Mouse (Mus musculus): Measurements from ENCODE around the gene Pheta1.
A peak's percentile ranks its signal among the peaks of the same experiment; 100 is the strongest.
"Not testable (repeated sequence)": the region's sequence is repeated elsewhere in the genome, so short reads cannot be mapped to it uniquely, and the experiment has no call there.

The Pheta1 gene

DNA sequence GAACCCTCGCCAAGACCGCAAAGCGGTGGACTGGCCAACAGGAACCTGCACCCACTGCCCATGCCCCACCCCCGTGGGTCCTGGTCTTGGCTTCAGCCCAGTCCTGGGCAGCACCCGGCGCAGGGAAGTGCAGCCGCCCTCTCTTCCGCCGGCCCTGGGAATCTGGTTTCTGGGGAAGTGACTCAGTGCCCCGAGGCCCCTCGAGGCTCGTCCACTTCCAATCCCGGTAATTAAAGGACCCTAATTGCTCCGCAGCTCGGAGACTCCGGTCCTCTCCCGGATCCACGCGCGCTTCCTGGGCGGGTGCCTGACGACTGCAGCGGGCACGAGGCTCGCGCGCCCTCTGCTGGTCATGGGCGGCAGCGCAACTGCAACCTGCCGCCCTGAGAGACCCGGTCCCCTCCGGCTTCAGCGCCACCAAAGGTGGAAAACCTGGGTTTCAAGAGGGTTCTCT, 6.1 kb upstream of the Pheta1 start:
- ATAC-seq (ENCODE audit: insufficient number of reproducible peaks, low FRiP score, low TSS enrichment), result peak; percentile 33; the same call in 1 of the 2 replicates

DNA sequence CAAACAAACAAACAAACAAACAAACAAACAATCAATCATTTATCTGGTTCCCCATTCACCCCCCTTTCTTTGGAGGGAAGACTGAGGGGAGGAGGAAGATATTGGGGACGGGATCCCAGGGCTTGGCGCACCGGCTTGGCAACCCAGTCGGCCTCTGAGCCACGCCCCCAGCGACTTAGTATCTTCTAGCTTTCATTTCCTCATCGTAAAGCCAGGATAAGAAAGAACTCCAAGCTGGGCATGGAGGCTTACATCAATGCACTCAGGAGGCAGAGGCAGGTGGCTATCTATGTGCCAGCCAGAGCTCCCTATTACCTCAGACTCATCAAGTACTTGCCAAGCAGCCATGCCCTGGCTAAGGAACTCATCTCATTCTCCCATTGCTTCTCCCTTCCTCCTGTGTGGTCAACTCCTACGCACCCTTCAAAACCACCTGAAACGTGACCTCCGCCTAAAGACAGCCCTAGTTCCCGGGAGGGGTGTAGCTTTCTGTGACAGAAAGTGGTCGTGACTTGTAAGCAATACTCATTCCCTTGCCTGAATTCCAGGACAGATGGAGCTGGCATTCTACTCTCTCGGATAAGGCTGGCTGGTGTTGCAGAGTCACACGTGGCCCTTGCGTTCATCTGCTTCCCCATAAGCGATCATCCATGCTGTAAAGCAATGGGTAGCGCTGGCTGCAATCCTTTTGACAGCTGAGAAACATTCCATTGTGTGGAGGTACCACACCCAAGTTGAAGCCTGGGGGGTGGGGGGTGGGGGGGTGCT, 5.5 kb upstream of the Pheta1 start:
- no peak for ATAC-seq (ENCODE audit: insufficient number of reproducible peaks, low FRiP score, low TSS enrichment)

DNA sequence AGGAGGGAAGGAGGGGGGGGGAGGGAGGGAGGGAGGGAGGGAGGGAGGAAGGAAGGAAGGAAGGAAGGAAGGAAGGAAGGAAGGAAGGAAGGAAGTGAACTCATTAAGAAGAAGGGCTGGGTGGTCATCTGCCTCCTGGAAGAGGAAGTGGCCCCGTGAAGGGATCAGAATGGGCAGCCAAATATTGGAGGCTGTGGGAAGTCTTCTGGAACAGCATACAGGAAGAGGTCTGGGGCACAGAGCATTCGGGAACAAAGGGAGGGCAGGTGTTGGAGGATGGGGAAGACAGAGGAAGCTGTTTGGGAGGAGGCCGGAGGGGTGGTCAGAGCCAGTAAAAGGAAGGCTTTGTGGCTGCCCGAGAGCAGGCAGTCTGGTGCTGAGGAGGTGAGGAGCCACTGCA, 3.4 kb upstream of the Pheta1 start:
- ATAC-seq (ENCODE audit: insufficient number of reproducible peaks, low FRiP score, low TSS enrichment), result no peak

DNA sequence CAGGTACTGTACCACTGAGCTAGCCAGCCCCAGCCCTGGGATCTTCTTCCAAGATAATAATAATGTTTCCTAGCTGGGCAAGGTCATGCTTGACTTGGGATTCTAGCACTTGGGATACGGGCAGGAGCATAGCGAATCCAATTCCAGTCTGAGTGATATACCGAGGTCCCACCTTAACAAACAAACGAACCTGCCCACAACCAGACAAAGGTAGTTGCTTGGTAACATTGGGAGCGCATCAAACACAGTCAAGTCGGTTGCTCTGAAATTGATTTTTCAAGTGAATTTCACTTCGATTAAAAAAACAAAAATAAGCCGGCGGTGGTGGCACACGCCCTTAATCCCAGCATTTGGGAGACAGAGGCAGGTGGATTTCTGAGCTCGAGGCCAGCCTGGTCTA, 2.5 kb upstream of the Pheta1 start:
- no peak for ATAC-seq (ENCODE audit: insufficient number of reproducible peaks, low FRiP score, low TSS enrichment)

DNA sequence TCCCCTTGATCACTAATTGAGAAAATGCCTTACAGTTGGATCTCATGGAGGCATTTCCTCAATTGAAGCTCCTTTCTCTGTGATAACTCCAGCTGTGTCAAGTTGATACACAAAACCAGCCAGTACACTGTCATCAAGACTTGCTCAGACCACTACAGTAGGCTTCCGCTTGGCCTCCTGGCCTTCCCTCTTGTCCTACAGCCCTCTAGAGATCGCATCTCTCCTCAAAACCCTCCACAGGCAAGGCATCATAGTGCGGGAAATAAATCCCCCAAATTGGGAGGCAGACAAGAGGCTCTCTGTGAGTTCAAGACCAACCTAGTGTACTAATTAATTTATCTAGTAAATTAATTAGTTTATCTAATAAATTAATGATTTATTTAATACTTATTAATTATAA, 1.5 kb upstream of the Pheta1 start:
- ATAC-seq (ENCODE audit: insufficient number of reproducible peaks, low FRiP score, low TSS enrichment), result not testable (repeated sequence)

DNA sequence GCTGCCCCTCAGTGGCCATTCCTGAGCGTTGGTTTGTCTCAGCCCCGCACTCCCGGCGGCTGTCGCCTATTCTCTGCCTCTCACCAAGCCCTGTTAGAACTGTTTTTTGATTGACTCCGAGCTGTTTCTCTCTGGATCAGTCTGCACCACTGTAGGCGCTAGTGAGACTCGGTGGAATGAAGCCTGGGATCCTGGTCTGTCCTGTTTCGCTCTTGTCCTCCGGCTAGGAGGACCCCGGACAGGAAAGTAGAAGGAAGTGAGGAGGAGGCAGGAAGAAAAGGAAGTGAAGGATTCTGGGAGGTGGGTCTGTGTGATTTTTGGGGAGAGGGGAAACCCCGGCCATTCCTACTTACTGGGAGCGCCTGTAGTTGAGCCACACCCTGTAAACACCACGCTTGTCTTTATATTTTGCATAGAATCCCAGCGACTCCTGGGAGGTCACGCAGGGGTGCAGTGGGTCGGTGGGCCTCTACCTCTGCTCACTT, 707 bp upstream of the Pheta1 start:
- 0 out of 2 replicates have a peak, but pooled peaks have one; percentile 28 for ATAC-seq (ENCODE audit: insufficient number of reproducible peaks, low FRiP score, low TSS enrichment)

DNA sequence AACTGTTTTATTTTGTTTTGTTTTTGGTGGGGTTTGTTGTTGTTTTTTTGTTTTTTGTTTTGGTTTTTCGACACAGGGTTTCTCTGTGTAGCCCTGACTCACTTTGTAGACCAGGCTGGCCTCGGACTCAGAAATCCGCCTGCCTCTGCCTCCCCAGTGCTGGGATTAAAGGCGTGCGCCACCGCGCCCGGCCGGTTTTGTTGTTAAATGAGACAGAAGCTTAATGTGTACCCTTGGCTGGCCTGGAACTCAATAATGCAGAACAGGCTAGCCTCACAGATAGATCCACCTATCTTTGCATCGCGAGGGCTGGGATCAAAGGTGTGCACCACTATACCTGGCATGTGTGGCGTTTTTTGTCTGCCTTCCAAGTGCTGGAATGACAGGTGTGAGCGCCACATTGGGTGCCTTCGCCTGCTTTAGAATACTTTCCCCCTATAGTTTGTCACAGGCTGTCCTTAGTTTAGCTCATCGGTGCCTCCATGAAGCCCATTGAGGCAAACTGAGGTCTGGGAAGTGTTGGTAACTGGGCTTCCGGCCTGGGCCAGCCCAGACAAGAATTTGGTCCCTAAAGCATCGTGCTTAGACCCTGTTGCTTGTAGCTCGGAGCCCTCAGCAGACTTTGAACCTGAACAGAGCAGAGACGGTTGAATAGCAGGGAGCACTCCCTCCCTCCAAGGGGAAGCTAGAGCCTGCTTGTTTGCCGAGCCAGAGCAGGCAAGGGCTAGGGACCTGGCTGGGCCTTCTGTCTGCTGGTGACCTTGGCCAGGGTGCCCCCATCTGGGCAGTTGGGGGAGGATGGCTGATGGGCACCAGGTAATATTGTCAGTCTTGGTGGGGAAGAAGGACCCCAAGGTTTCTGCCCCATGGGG, 930 bp downstream of the Pheta1 start:
- no peak for ATAC-seq (ENCODE audit: insufficient number of reproducible peaks, low FRiP score, low TSS enrichment)

DNA sequence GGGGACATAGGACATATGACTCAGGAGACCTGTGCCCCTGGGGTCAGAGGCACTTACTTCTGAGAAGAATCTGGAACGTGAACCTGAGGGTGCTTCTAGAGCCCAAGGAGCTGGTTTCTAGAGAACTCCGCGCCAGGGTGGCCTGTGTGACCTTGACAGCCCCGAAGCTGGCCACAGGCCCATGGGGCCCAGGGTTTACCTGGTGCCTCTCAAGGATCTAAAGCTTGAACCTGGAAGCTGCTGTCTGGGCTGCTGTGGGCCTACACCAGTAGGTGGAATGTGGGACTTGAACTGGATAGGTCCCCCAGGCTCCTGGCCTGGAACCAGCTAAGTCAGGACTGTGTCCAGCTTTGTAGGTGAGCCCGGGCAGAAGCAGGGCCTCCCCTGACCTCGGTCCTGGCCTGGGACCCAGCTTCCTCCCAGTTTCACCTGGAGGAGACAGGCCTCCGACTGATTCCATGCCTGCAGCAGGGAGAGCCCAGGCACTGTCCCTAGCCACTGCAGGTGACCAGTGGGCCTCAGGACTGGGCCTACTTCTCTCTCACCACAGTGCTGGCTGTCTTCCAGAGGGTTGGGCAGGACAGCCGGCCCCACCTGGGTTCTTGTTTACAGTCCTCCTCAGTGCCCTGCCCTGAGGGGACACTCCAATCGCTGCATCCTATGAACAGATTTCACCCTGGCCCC, 4.7 kb downstream of the Pheta1 start:
- no peak for ATAC-seq (ENCODE audit: insufficient number of reproducible peaks, low FRiP score, low TSS enrichment)

DNA sequence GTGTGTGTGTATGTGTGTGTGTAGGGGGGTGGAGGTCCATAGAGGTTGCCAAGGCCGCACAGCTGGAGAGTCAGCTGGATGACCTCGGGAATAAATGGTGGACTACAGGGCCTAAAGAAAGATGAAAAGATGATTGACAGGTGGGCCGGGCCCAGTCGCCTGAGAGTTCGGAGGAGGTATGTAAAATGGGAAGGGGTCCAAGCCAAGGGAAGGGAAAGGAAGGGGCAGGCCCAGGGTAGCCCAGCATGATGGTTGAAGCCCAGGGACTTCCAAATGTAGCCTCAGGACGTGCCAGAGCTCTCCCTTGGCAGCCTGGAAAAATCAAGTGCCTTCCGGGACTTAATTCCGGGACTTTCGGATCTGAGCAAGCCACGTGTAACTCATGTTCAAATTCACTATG, 6.0 kb downstream of the Pheta1 start:
- no peak for ATAC-seq (ENCODE audit: insufficient number of reproducible peaks, low FRiP score, low TSS enrichment)

DNA sequence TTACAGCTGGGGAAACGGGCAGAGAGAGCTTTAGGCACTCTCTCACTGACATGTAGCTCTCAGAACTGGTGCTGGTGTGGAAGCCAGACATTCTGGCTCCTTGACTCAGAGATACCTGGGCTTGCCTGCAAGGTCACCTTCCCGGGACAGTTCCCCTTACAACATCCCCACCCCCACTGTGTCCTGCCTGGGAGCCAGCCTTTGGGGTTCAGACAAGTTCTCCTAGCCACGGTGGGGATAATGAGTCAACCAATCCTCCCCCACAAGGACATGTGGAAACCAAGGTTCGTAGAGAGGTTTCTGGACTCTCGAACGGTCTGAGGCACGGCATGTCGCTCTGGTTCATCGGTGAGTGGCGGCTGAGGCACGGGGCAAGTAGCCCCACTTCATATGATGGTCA, 8.0 kb downstream of the Pheta1 start:
- no peak for ATAC-seq (ENCODE audit: insufficient number of reproducible peaks, low FRiP score, low TSS enrichment)

DNA sequence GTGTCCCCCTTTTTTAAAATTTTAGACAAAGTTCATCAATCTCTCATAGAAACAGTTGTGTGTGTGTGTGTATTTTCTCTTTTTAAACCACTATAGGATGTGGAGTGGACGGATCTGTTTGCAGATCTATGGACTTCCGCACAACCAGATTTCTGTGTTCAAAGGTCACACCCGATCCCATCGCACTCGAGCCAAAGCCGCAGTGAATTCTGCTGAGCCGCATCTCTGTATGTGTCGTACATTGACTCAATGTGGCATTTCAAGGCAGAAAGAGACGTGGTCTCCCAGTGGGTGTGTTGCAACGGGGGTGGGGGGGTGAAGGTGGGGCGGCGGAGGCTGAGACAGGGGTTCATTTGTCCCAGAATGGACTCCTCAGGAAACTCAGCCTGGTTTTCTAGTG, 9.6 kb downstream of the Pheta1 start:
- no peak for ATAC-seq (ENCODE audit: insufficient number of reproducible peaks, low FRiP score, low TSS enrichment)

DNA sequence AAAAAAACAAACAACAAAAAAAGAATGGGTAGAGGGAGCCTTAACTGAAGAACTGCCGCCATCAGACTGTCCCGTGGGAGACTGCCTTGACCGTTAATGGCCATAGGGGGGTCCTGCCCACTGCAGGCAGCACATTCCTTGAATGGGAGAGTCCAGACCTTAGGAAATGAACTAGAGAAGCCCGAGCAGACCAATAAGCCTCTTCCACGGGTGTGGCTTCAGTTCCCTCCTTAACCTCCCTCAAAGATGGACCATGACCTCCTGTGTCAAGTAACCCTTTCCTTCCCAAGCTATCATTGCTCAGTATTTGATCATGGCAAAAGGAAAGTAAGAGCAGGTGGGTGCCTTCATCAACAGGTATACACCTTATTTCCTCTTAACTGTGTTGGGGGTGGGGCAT, 13.2 kb downstream of the Pheta1 start:
- ATAC-seq (ENCODE audit: insufficient number of reproducible peaks, low FRiP score, low TSS enrichment), result no peak

DNA sequence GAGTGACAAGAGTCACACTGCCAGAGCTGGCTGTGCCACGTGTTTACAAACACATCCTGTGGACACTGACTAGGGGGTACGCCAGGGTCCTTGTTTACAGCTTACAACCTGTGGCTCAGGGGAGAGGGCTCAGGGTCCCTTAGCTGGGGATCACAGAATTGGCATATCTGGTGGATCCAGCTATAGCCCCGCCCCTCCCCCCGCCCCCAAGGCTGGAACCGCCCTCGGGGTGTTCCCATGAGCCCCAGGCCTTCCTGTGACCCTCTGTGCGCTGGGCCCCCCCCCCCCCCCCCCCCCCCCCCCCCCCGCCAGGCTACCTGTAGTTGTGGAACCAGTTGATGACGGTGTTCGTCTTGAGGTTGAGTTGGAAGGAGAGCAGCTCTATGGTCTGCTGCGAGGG, 15.5 kb downstream of the Pheta1 start:
- no peak for ATAC-seq (ENCODE audit: insufficient number of reproducible peaks, low FRiP score, low TSS enrichment)

DNA sequence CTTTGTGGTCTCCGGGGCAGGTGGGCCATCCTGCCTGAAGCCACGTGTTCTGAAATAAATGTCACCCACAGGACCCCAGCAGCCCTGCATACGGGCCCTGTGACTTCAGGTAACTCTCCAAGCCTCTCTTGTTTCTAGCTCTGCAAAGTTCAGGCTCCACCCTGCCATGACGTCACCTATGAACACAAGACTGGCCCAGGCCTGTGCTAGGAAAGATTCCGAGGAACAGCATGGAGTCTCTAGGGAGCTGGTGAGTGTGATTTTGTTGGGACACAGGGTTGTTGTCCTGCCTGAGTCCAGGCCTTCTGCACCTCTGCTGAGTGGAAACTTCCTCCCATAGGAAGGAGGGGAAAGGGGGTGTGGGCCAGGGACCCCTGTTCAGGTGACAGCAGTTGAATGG, 19.2 kb downstream of the Pheta1 start:
- no peak for ATAC-seq (ENCODE audit: insufficient number of reproducible peaks, low FRiP score, low TSS enrichment)

DNA sequence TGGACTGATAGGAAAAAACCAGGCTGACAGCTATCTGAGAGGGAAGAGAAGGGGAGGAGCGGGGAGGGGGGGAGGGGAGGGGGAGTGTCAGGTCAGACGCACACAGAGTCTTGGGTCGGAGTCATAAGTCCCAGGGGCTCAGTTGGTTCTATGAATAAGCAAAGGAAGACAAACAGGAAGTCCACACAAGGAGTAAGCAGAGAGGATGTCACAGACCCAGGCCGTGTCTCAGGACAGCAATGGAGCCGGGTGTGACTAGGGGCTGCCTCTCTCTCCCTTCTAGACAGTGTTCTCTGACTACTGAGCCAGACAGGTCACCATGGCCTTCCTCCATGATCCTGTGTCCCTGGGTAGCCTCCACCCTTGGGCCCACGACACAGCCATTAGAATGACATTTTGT, 22.0 kb downstream of the Pheta1 start:
- ATAC-seq (ENCODE audit: insufficient number of reproducible peaks, low FRiP score, low TSS enrichment), result no peak

DNA sequence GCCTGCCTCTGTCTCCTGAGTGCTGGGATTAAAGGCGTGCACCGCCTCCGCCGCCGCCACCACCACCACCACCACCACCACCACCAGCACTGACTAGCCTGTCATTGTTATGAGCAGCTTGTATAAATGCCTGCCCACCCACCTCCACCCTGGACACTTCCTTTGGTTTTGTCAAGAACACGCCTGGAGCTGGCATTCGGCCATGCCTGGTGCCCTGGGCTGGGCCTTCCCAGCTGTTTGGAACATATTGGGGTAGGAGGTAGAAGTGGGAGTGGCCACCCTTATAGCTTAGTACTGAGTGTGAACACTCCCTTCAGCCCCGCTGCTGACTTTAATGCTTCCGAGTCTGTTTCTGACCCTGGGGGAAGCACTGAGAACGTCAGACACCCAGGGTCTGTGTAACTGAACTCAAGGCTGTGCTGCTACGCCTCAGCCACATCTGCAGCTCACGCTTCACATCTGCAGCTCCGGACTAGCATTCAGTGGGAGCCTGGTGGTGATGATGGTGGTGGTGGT, 22.8 kb downstream of the Pheta1 start:
- no peak for ATAC-seq (ENCODE audit: insufficient number of reproducible peaks, low FRiP score, low TSS enrichment)

DNA sequence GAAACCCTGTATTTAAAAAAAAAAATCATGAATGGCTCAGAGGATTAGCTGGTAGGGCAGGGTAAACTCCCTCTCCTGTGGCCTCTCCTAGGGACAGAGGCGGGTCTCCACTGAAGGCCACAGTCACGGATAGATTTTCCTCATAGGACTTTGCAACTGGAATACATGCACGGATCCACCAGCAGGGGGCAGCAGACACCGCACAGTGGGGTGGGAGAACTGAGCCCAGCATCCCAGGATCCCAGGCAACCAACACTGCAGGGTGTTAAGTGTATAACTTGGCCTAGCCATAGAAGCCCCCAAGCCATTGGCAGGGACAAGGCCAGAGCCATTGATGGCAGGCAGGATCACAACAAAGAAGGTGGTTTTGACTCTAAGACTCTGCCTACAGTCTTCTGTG, 23.4 kb downstream of the Pheta1 start:
- ATAC-seq (ENCODE audit: insufficient number of reproducible peaks, low FRiP score, low TSS enrichment), result no peak

DNA sequence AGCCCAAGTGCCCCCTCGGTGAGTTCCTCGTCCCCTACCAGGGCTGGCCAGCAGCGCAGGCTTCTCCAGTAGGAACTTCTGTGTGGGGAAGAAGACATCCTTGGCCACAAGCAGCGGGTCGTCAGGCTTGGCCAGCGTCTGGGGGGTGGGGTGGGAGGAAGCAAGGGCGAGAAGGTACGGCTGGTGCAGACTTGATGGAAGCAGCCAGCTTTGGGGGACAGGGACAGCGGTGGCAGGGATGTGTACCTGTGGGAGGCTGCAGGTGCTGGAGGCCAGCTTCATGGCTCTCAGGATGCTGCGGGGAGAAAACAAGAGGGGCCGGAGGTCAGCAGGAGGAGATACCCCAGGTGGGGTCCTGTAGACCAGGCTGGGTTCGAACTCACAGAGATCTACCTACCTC, 26.3 kb downstream of the Pheta1 start:
- ATAC-seq (ENCODE audit: insufficient number of reproducible peaks, low FRiP score, low TSS enrichment), result no peak

DNA sequence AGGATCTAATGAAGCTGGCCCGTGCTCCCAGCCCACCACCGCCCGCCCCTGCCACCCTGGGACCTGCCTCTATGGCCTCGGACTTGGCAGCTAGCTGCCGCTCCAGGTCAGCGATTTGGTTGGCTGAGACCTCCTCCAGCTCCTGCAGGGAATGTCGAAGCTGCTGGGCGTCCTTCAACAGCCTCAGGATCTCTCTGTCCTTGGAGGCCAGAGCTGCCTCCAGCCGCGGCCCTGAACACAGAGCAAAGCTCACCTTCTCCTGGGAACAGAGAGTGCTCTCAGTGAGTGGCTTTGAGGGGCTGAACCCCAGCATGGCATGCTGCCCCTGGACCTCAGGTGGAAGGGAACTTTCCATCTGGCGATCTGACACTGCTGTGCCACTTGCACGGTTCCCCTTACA, 28.1 kb downstream of the Pheta1 start:
- ATAC-seq (ENCODE audit: insufficient number of reproducible peaks, low FRiP score, low TSS enrichment), result no peak

DNA sequence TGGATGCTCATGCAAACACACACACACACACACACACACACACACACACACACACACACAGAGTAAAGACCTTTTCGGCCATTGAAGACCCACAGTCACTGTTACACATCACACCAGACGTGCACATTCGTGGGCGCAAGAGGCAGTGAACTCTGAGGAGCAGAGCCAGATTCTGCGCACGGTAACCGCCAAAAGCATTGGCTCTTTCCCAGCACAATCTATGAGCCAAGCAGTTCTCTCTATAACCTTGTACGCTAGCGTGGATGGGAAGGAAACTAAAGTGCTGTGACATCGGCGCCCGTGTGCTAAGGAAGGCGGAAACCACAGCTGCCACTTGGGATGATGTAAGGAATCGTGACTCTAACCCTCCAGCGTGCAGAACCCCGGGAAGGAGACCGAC, 29.9 kb downstream of the Pheta1 start:
- no peak for ATAC-seq (ENCODE audit: insufficient number of reproducible peaks, low FRiP score, low TSS enrichment)

DNA sequence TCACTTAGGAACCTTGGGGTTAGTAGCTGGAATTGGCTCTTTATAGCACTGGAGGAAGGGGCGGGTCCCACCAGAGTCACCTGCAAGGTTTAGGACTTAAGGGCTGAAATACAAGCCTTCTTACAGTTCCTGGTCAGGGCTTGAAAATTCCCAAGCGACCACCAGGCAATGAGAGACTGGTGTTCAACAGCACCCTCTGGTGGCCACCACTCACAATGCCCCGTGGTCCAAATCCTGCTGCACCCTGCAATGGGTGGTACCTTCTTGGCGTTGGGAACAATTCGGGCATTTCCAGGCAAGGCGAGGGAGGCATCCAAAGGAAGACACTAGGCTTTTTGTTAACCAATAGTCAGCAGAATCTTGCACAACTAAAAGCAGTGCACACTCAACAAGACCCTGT, 30.4 kb downstream of the Pheta1 start:
- no peak for ATAC-seq (ENCODE audit: insufficient number of reproducible peaks, low FRiP score, low TSS enrichment)

All from cerebellum, adult (tissue).